Mouse (Mus musculus) liver, embryonic 14.5 days (tissue): ENCODE data around the gene Hacd4.

Source experiments
- CTCF ChIP-seq: IDR thresholded peaks from 2 replicates; pipeline ENCODE4 v1.5.1; 2016; ENCODE audit warnings: antibody characterized with exemption, low read depth, control low read depth
- EP300 ChIP-seq: IDR thresholded peaks from 2 replicates; pipeline ENCODE4 v1.6.1; 2016; ENCODE audit warnings: antibody characterized with exemption, low read depth

DNA sequence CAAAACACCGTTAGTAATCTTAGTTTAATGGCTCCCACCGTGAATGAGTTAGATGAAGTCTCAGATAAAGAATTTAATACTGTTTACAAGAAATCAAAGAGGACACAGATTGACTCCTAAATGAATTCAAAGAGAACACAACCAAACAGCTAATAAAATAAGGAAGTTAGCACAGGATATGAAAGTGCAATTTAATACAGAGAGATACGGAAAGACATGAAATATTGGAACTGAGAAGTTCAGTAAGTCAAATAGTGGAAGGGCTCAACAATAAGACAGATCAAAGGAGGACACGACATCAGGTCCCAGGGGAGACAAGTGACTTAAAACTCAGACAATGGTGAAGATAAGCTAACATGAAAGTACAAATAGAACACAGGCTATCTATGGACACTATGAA lies 25.8 kb upstream of the Hacd4 start:
- TF ChIP-seq CTCF (no peak), EP300 (no peak)
